Mouse (Mus musculus): ENCODE results near the gene Wsb2. TPM values are rescaled to one million over a fixed set of nuclear protein-coding genes. Genes with fewer than 3 reads are reported as not detected.
"Not testable (repeated sequence)": the region's sequence is repeated elsewhere in the genome, so short reads cannot be mapped to it uniquely, and the experiment has no call there.

Wsb2 gene
- polyA plus RNA-seq, 1 experiment from 2014 or later: 41.7 TPM

- H3K27me3 ChIP-seq (ENCODE audit: low read depth, poor library complexity, severe bottlenecking); DNase-seq (ENCODE audit: low spot score); H3K4me3 ChIP-seq; H3K4me1 ChIP-seq; H3K27ac ChIP-seq; H3K9me3 ChIP-seq (replicated peaks): not testable (repeated sequence)
- peaks cover 97% of the 10 kb centered on the region for H3K36me3 ChIP-seq
- WGBS: 96% methylated on average over 14 of the region's 14 CpGs
Observed at GRCm38 (mm10) chr5:117377731-117378130, 20.6 kb downstream of the Wsb2 start.

- Histone ChIP-seq H3K4me1 (no peaks in the 10 kb centered on the region), H3K36me3 (peaks cover 98% of the 10 kb centered on the region), H3K4me3 (no peak overlapping the region), H3K27me3 (ENCODE audit: low read depth, poor library complexity, severe bottlenecking) (no peaks in the 10 kb centered on the region), H3K27ac (no peak overlapping the region), H3K9me3 (replicated peaks) (no peaks in the 10 kb centered on the region)
- DNase-seq (ENCODE audit: low spot score): no peak
- WGBS: 88% methylated on average over 4 of the region's 4 CpGs
Observed at GRCm38 (mm10) chr5:117380199-117380598, 23.1 kb downstream of the Wsb2 start.

DNA sequence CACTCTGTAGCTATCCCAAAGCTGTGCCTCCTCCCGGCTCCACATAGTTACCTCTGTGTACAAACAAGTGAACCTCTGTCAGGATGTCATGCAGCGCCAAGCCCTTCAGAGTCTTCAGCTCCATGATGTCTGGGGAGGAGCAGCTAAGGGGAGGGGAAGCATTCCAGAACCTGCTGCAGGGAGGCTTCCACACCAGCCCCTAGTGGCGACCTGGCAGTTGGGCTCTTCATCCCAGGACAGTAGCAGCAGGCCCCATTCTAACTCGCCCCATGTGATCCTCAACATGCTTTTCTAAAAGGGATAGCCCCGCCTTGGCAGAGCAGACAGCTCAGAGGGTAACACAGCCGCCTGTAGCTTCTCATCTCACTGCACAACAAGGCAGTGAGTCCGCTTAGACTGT is 24.7 kb downstream of the Wsb2 start:
- Histone ChIP-seq H3K36me3 (peaks cover 98% of the 10 kb centered on the region), H3K27ac (no peak overlapping the region), H3K4me3 (no peak overlapping the region), H3K4me1 (no peaks in the 10 kb centered on the region), H3K9me3 (replicated peaks) (no peaks in the 10 kb centered on the region), H3K27me3 (ENCODE audit: low read depth, poor library complexity, severe bottlenecking) (no peaks in the 10 kb centered on the region)
- 84% methylated on average over 7 of the region's 7 CpGs for WGBS
- DNase-seq (ENCODE audit: low spot score): no peak

DNA sequence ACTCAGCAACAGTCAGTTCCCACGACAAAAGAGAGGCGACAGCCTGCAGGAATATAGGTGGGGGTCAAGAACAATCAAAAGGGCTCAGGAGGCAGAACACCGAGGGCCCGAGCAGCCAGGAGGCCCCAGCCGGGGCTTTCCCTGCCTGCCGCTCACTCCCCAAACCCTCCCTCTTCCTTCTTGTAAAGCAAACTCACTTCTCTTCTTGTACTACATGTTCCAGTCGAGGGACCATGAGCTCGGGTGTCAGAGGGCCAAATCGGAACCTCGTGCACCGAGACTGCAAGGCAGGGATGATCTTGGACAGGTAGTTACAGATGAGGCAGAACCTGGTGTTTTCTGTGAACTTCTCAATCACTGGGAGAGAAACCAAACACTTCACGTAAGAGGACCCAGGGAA is 26.1 kb downstream of the Wsb2 start:
- DNase-seq (ENCODE audit: low spot score): no peak
- Histone ChIP-seq H3K36me3 (peaks cover 92% of the 10 kb centered on the region), H3K4me3 (no peak overlapping the region), H3K27ac (no peak overlapping the region), H3K9me3 (replicated peaks) (no peaks in the 10 kb centered on the region), H3K27me3 (ENCODE audit: low read depth, poor library complexity, severe bottlenecking) (no peaks in the 10 kb centered on the region), H3K4me1 (peaks cover 9% of the 10 kb centered on the region)
- 90% methylated on average over 12 of the region's 12 CpGs for WGBS

GRCm38 (mm10) chr5:117388296-117388751 is 31.2 kb downstream of the Wsb2 start:
- peak overlapping the region; percentile 95 for H3K27ac ChIP-seq
- H3K4me1 ChIP-seq: peaks cover 17% of the 10 kb centered on the region
- H3K27me3 ChIP-seq (ENCODE audit: low read depth, poor library complexity, severe bottlenecking): no peaks in the 10 kb centered on the region
- H3K9me3 ChIP-seq (replicated peaks): peaks cover 5% of the 10 kb centered on the region; the same call in 1 of the 2 replicates
- H3K4me3 ChIP-seq: peak overlapping the region; percentile 85
- peak; percentile 71 for DNase-seq (ENCODE audit: low spot score)
- WGBS: 13% methylated on average over 16 of the region's 16 CpGs
- H3K36me3 ChIP-seq: peaks cover 40% of the 10 kb centered on the region

- Histone ChIP-seq H3K4me3 (peak within 1 kb of the TSS; percentile 85), H3K9me3 (replicated peaks) (peaks cover 6% of the 10 kb centered on the region; the same call in 1 of the 2 replicates), H3K27me3 (ENCODE audit: low read depth, poor library complexity, severe bottlenecking) (no peaks in the 10 kb centered on the region), H3K4me1 (peaks cover 17% of the 10 kb centered on the region), H3K36me3 (peaks cover 35% of the 10 kb centered on the region), H3K27ac (peak within 1 kb of the TSS; percentile 95)
- peak; percentile 98 for DNase-seq (ENCODE audit: low spot score)
- under 1% methylated on average over 44 of the region's 44 CpGs for WGBS
Observed at GRCm38 (mm10) chr5:117388877-117389276, 31.8 kb downstream of the Wsb2 start, which contains the start of gene Rfc5. Rfc5 (minus strand) TSS chr5:117389047.

- no peak for DNase-seq (ENCODE audit: low spot score)
- H3K27me3 ChIP-seq (ENCODE audit: low read depth, poor library complexity, severe bottlenecking): no peaks in the 10 kb centered on the region
- no peak overlapping the region for H3K27ac ChIP-seq
- WGBS: 94% methylated on average over 1 of the region's 1 CpGs
- H3K4me1 ChIP-seq: peaks cover 17% of the 10 kb centered on the region
- no peak overlapping the region for H3K4me3 ChIP-seq
- peaks cover 6% of the 10 kb centered on the region; the same call in 1 of the 2 replicates for H3K9me3 ChIP-seq (replicated peaks)
- H3K36me3 ChIP-seq: peaks cover 15% of the 10 kb centered on the region
Observed at GRCm38 (mm10) chr5:117390895-117391294, 33.8 kb downstream of the Wsb2 start.

GRCm38 (mm10) chr5:117395834-117396233 is 38.7 kb downstream of the Wsb2 start:
- Histone ChIP-seq H3K36me3 (no peaks in the 10 kb centered on the region), H3K27ac (no peak overlapping the region), H3K4me3 (no peak overlapping the region), H3K9me3 (replicated peaks) (peaks cover 6% of the 10 kb centered on the region; the same call in 1 of the 2 replicates), H3K27me3 (ENCODE audit: low read depth, poor library complexity, severe bottlenecking) (no peaks in the 10 kb centered on the region), H3K4me1 (no peaks in the 10 kb centered on the region)
- WGBS: 89% methylated on average over 5 of the region's 5 CpGs
- DNase-seq (ENCODE audit: low spot score): no peak

DNA sequence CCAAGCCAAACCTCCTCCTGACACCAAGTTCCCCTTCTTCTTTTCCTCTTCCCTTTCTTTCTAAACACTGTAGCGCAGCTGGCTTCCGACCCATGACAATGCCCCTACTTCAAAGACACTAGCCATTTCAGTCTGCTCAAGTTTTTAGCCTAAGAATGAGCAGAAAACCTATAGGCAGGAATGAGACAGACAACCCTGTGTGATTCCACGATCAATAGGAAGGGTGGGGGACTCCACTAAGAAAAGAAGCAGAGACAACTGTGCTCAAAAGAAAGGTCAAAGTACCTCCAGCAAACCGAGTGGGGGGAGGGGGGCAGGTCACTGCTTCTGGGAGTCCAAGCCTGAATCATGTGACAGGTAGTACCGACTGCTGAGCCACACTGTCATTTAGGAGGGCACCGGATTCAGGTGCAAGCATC is 39.5 kb downstream of the Wsb2 start:
- H3K9me3 ChIP-seq (replicated peaks): peaks cover 6% of the 10 kb centered on the region; the same call in 1 of the 2 replicates
- no peak overlapping the region for H3K4me3 ChIP-seq
- no peaks in the 10 kb centered on the region for H3K4me1 ChIP-seq
- no peaks in the 10 kb centered on the region for H3K27me3 ChIP-seq (ENCODE audit: low read depth, poor library complexity, severe bottlenecking)
- no peaks in the 10 kb centered on the region for H3K36me3 ChIP-seq
- 85% methylated on average over 6 of the region's 6 CpGs for WGBS
- DNase-seq (ENCODE audit: low spot score): no peak
- no peak overlapping the region for H3K27ac ChIP-seq

- WGBS: 89% methylated on average over 6 of the region's 6 CpGs
- H3K27ac ChIP-seq: no peak overlapping the region
Observed at GRCm38 (mm10) chr5:117397371-117397770, 40.3 kb downstream of the Wsb2 start.

GRCm38 (mm10) chr5:117398007-117398550 is 41.0 kb downstream of the Wsb2 start:
- Histone ChIP-seq H3K4me1 (no peaks in the 10 kb centered on the region), H3K36me3 (no peaks in the 10 kb centered on the region), H3K27me3 (ENCODE audit: low read depth, poor library complexity, severe bottlenecking) (no peaks in the 10 kb centered on the region), H3K9me3 (replicated peaks) (peaks cover 3% of the 10 kb centered on the region; the same call in 1 of the 2 replicates), H3K27ac (no peak overlapping the region), H3K4me3 (no peak overlapping the region)
- 38% methylated on average over 4 of the region's 5 CpGs for WGBS
- no peak for DNase-seq (ENCODE audit: low spot score)

More at GRCm38 (mm10) chr5:117397371-117397770, 40.3 kb downstream of the Wsb2 start:
- Histone ChIP-seq H3K4me1 (no peaks in the 10 kb centered on the region), H3K27me3 (ENCODE audit: low read depth, poor library complexity, severe bottlenecking) (no peaks in the 10 kb centered on the region), H3K36me3 (no peaks in the 10 kb centered on the region), H3K9me3 (replicated peaks) (peaks cover 6% of the 10 kb centered on the region; the same call in 1 of the 2 replicates), H3K4me3 (no peak overlapping the region)
- no peak for DNase-seq (ENCODE audit: low spot score)

GRCm38 (mm10) chr5:117399281-117399680 is 42.2 kb downstream of the Wsb2 start:
- WGBS: 78% methylated on average over 9 of the region's 9 CpGs
- DNase-seq (ENCODE audit: low spot score): no peak
- H3K27me3 ChIP-seq (ENCODE audit: low read depth, poor library complexity, severe bottlenecking): no peaks in the 10 kb centered on the region
- no peak overlapping the region for H3K4me3 ChIP-seq
- no peaks in the 10 kb centered on the region for H3K4me1 ChIP-seq
- no peak overlapping the region for H3K27ac ChIP-seq
- no peaks in the 10 kb centered on the region for H3K36me3 ChIP-seq
- H3K9me3 ChIP-seq (replicated peaks): no peaks in the 10 kb centered on the region

DNA sequence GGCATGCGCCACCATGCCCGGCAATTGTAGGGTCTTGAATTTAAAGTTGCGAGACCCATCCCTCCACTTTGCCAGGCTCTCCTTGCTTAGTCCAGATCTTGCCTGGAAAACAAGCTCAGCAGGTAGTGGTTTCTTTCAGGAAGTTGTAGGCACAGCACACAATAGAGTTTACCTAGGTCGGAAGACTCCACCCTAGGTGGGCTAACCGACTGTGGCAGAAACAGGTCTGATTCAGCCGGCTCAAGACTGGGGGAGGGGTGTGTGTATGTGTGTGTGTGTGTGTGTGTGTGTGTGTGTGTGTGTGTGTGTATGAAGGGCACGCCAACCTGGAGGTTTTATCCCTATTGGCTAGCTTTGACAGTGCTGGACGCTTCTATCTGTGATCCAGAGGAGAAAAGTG is 46.5 kb downstream of the Wsb2 start:
- WGBS: 89% methylated on average over 8 of the region's 8 CpGs
- no peaks in the 10 kb centered on the region for H3K9me3 ChIP-seq (replicated peaks)
- DNase-seq (ENCODE audit: low spot score): no peak
- H3K4me3 ChIP-seq: no peak overlapping the region
- no peak overlapping the region for H3K27ac ChIP-seq
- H3K27me3 ChIP-seq (ENCODE audit: low read depth, poor library complexity, severe bottlenecking): no peaks in the 10 kb centered on the region
- H3K36me3 ChIP-seq: no peaks in the 10 kb centered on the region
- H3K4me1 ChIP-seq: no peaks in the 10 kb centered on the region

- not testable (repeated sequence) for H3K27me3 ChIP-seq (ENCODE audit: low read depth, poor library complexity, severe bottlenecking); DNase-seq (ENCODE audit: low spot score); H3K4me3 ChIP-seq; H3K4me1 ChIP-seq; H3K36me3 ChIP-seq; H3K27ac ChIP-seq; H3K9me3 ChIP-seq (replicated peaks)
- WGBS: 86% methylated on average over 2 of the region's 2 CpGs
Observed at GRCm38 (mm10) chr5:117404671-117405070, 47.6 kb downstream of the Wsb2 start.
